Mouse (Mus musculus): ENCODE measurements at regions not wholly inside any gene's neighbourhood (a gene's known extent, or its start where the extent isn't known, plus 50 kb on each side); places are given as distances from the start of the nearest gene placed in this dataset.

GRCm38 (mm10) chr3:80422646-80423045 is 380.0 kb downstream of the Gria2 start:
- no peak overlapping the region for H3K27ac ChIP-seq (ENCODE audit: low read length)
- no peak for ATAC-seq (ENCODE audit: low read depth)
- no peaks in the 10 kb centered on the region for H3K36me3 ChIP-seq (ENCODE audit: control insufficient read depth, insufficient read depth)
- no peaks in the 10 kb centered on the region for H3K4me1 ChIP-seq (ENCODE audit: control insufficient read depth, low read depth, low read length)
- no peak overlapping the region for H3K9ac ChIP-seq (ENCODE audit: low read depth, low read length)
- no peak overlapping the region for H3K4me2 ChIP-seq (ENCODE audit: low read depth, low read length)
- H3K9me3 ChIP-seq (replicated peaks; ENCODE audit: control insufficient read depth, low read length) = no peaks in the 10 kb centered on the region
- H3K27me3 ChIP-seq (ENCODE audit: control insufficient read depth, insufficient read depth, low read depth, low read length) = no peaks in the 10 kb centered on the region
- no peak overlapping the region for H3K4me3 ChIP-seq (ENCODE audit: low read depth, low read length)
- WGBS (ENCODE audit: insufficient replicate concordance) = 61% methylated on average over 4 of the region's 4 CpGs
